Mouse (Mus musculus): ENCODE measurements around the gene Arhgef10l. TPM values are rescaled to one million over a fixed set of nuclear protein-coding genes. Genes with fewer than 3 reads are reported as not detected.
"Not testable (repeated sequence)": the region's sequence is repeated elsewhere in the genome, so short reads cannot be mapped to it uniquely, and the experiment has no call there.

The Arhgef10l gene
- polyA plus RNA-seq, 1 experiment = 34.7 TPM

DNA sequence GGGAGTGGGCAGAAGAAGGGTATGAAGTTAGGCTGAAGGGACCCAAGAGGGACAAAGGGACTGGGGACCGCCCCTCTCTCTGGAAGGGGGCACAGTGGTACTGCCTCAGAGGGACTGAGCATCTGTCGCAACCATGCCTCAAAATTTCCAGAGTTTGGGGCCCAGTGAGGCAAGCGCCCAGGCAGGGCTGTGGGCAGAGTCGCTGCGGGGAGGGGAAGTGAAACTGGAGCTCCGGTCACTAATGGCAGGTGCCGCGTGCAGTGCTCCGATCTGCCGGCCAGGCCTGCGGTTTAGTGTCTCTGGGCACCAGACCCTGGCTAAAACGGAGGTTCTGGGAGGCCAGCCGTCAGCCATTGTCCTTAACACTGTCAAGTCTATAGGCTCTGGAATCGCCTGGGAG lies 99.0 kb downstream of the Arhgef10l start:
- H3K79me2 ChIP-seq (ENCODE audit: control insufficient read depth, insufficient read depth) = no peaks in the 10 kb centered on the region
- no peak overlapping the region for H3K4me3 ChIP-seq
- no peak for TF ChIP-seq SRF (IDR thresholded peaks at IDR 0.05; ENCODE audit: control insufficient read depth, insufficient read length, low read depth)
- TF ChIP-seq E2F4 (IDR thresholded peaks at IDR 0.05; ENCODE audit: insufficient read depth) = no peak
- TF ChIP-seq POLR2AphosphoS2 (IDR thresholded peaks at IDR 0.05; ENCODE audit: insufficient read length, low read depth) = no peak
- TF ChIP-seq MYOG (IDR thresholded peaks at IDR 0.05; ENCODE audit: control insufficient read depth in 1 of 3, insufficient read depth in 1 of 3, insufficient read length in 2 of 3, low read depth in 2 of 3) = no peak
- no peak for TF ChIP-seq REST (IDR thresholded peaks at IDR 0.05; ENCODE audit: insufficient read depth, insufficient read length)
- no peak for TF ChIP-seq POLR2A (IDR thresholded peaks at IDR 0.05; ENCODE audit: insufficient read length, low read depth)
- no peak for TF ChIP-seq TCF3 (IDR thresholded peaks at IDR 0.05; ENCODE audit: insufficient read length, low read depth)
- TF ChIP-seq USF1 (IDR thresholded peaks at IDR 0.05; ENCODE audit: low read depth) = no peak
- peaks cover 21% of the 10 kb centered on the region for H3K36me3 ChIP-seq (ENCODE audit: control insufficient read depth, insufficient read depth)
- no peaks in the 10 kb centered on the region for H3K27me3 ChIP-seq (ENCODE audit: control insufficient read depth, insufficient read depth, insufficient read length)
- H3ac ChIP-seq (ENCODE audit: control insufficient read depth, insufficient read length) = no peak overlapping the region
- no peak overlapping the region for H3K4me2 ChIP-seq (ENCODE audit: low read depth)

DNA sequence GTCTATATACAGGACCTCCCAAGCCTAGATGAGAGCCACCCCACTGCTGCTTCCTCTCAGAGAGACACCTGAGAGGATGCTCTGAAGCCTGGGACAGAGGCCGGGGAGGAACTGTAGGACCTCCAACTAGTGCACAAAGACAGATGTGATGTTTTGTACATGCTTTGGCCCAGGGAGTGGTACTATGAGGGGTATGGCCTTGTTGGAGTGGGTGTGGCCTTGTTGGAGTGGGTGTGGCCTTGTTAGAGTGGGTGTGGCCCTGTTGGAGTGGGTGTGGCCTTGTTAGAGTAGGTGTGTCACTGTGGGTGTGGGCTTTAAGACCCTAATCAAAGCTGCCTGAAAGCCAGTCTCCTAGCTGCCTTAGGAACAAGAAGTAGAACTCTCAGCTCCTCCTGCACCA lies 101.4 kb downstream of the Arhgef10l start:
- H3K27me3 ChIP-seq (ENCODE audit: control insufficient read depth, insufficient read depth, insufficient read length); H3K4me2 ChIP-seq (ENCODE audit: low read depth); H3K79me2 ChIP-seq (ENCODE audit: control insufficient read depth, insufficient read depth); H3ac ChIP-seq (ENCODE audit: control insufficient read depth, insufficient read length); H3K4me3 ChIP-seq: not testable (repeated sequence)
- peaks cover 27% of the 10 kb centered on the region for H3K36me3 ChIP-seq (ENCODE audit: control insufficient read depth, insufficient read depth)

DNA sequence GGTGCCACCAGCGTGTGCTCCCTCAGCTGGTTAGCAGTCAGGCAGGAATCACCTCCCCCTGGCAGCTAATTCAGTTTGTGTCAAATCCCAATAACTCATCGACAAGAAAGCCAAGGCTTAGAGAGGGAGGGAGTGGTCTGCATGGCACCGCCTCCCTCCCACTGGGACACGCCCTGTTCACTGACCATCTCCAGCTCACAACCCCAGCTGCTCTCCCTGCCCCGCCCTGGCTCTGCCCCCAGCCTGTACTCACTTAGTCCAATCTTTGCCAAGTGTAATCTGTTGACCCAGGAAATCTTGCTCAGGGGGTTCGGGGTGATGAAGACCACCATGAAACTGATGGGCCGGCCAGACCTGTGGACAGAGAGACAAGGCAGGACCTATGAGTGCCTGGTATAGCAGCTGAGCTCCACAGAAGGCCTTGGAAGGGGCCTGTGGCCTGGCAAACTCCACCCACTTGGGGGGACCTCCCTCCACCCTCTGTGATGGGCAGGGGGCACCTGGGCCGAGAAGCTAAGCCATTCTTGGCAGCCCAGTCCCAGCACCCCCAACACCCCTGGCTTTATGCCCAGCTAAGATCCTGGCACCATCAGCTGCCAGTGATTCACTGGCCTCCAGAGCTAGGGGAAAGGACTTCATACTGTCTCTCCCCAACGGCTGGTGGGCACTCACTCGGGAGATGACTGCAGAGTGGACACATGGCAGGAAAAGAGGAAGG lies 103.2 kb downstream of the Arhgef10l start:
- TF ChIP-seq POLR2AphosphoS2 (IDR thresholded peaks at IDR 0.05; ENCODE audit: insufficient read length, low read depth) = peak; percentile 28
- TF ChIP-seq MYOD1 (IDR thresholded peaks at IDR 0.05; ENCODE audit: control insufficient read depth in 1 of 3, insufficient read length in 2 of 3, low read depth in 2 of 3) = peak in 2 of 3 experiments; percentile 20 to 90
- no peak for TF ChIP-seq USF1 (IDR thresholded peaks at IDR 0.05; ENCODE audit: low read depth)
- TF ChIP-seq TCF12 (IDR thresholded peaks at IDR 0.05; ENCODE audit: insufficient read depth, poor library complexity, severe bottlenecking) = no peak
- peak in 2 of 3 experiments; percentile 64 to 87 for TF ChIP-seq MYOG (IDR thresholded peaks at IDR 0.05; ENCODE audit: control insufficient read depth in 1 of 3, insufficient read depth in 1 of 3, insufficient read length in 2 of 3, low read depth in 2 of 3)
- Histone ChIP-seq H3K4me3 (no peak overlapping the region), H3K36me3 (ENCODE audit: control insufficient read depth, insufficient read depth) (peaks cover 24% of the 10 kb centered on the region), H3K27me3 (ENCODE audit: control insufficient read depth, insufficient read depth, insufficient read length) (no peaks in the 10 kb centered on the region), H3K79me2 (ENCODE audit: control insufficient read depth, insufficient read depth) (no peaks in the 10 kb centered on the region), H3ac (ENCODE audit: control insufficient read depth, insufficient read length) (no peak overlapping the region), H3K4me2 (ENCODE audit: low read depth) (peak overlapping the region; percentile 34)

DNA sequence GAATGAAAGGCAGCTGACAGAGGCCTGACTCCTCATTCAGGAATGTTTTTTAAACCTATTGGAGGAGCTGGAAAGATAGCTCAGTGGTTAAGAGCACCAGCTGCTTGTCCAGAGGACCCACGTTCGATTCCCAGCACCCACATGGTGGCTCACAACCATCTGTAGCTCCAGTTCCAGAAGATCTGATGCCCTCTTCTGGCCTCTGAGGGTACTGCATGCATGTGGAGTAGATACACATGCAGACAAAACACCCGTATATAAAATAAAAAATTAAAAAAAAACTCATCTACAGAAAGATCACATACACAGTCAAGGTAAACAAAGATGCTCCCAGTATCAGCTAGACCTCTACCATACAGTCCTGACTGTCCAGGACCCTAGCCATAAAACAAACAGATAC lies 104.1 kb downstream of the Arhgef10l start:
- H3K79me2 ChIP-seq (ENCODE audit: control insufficient read depth, insufficient read depth) = no peaks in the 10 kb centered on the region
- TF ChIP-seq CEBPB (IDR thresholded peaks at IDR 0.05; ENCODE audit: insufficient read depth, poor library complexity, severe bottlenecking) (no peak), E2F4 (IDR thresholded peaks at IDR 0.05; ENCODE audit: insufficient read depth) (no peak), MYOD1 (IDR thresholded peaks at IDR 0.05; ENCODE audit: control insufficient read depth in 1 of 3, insufficient read length in 2 of 3, low read depth in 2 of 3) (no peak), SRF (IDR thresholded peaks at IDR 0.05; ENCODE audit: control insufficient read depth, insufficient read length, low read depth) (no peak), POLR2A (IDR thresholded peaks at IDR 0.05; ENCODE audit: insufficient read length, low read depth) (no peak), POLR2AphosphoS2 (IDR thresholded peaks at IDR 0.05; ENCODE audit: insufficient read length, low read depth) (no peak), TCF3 (IDR thresholded peaks at IDR 0.05; ENCODE audit: insufficient read length, low read depth) (no peak), REST (IDR thresholded peaks at IDR 0.05; ENCODE audit: insufficient read depth, insufficient read length) (no peak), USF1 (IDR thresholded peaks at IDR 0.05; ENCODE audit: low read depth) (no peak), TCF12 (IDR thresholded peaks at IDR 0.05; ENCODE audit: insufficient read depth, poor library complexity, severe bottlenecking) (no peak), MAX (IDR thresholded peaks at IDR 0.05; ENCODE audit: low read depth) (no peak)
- H3K36me3 ChIP-seq (ENCODE audit: control insufficient read depth, insufficient read depth) = peaks cover 24% of the 10 kb centered on the region

DNA sequence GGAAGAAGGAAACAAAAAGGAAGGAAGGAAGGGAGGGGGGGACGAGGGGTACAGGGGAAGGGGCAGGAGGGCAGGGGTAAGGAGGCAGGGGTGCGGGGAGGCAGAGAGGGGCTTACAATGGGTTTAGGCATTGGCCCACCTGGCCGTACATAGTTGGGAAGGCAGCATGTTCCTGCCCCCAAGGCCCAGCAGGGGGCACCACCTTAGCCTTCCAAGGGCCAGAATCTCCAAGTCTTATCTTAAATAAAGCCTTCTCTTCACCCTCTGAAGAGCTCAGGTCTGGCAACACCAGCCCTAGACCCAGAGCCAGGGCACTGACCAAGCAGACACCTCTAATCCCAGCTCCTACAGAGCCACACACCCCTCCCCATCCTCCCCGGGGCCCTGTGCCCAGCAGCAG lies 106.0 kb downstream of the Arhgef10l start:
- Histone ChIP-seq H3K79me2 (ENCODE audit: control insufficient read depth, insufficient read depth) (no peaks in the 10 kb centered on the region), H3K4me2 (ENCODE audit: low read depth) (no peak overlapping the region), H3K4me3 (no peak overlapping the region), H3K36me3 (ENCODE audit: control insufficient read depth, insufficient read depth) (peaks cover 18% of the 10 kb centered on the region), H3ac (ENCODE audit: control insufficient read depth, insufficient read length) (no peak overlapping the region), H3K27me3 (ENCODE audit: control insufficient read depth, insufficient read depth, insufficient read length) (no peaks in the 10 kb centered on the region)
- no peak for TF ChIP-seq REST (IDR thresholded peaks at IDR 0.05; ENCODE audit: insufficient read depth, insufficient read length)
- no peak for TF ChIP-seq USF1 (IDR thresholded peaks at IDR 0.05; ENCODE audit: low read depth)
- TF ChIP-seq MYOD1 (IDR thresholded peaks at IDR 0.05; ENCODE audit: control insufficient read depth in 1 of 3, insufficient read length in 2 of 3, low read depth in 2 of 3) = no peak
- no peak for TF ChIP-seq CEBPB (IDR thresholded peaks at IDR 0.05; ENCODE audit: insufficient read depth, poor library complexity, severe bottlenecking)
- no peak for TF ChIP-seq POLR2AphosphoS2 (IDR thresholded peaks at IDR 0.05; ENCODE audit: insufficient read length, low read depth)
- no peak for TF ChIP-seq SRF (IDR thresholded peaks at IDR 0.05; ENCODE audit: control insufficient read depth, insufficient read length, low read depth)
- TF ChIP-seq TCF3 (IDR thresholded peaks at IDR 0.05; ENCODE audit: insufficient read length, low read depth) = no peak
- no peak for TF ChIP-seq E2F4 (IDR thresholded peaks at IDR 0.05; ENCODE audit: insufficient read depth)
- no peak for TF ChIP-seq MYOG (IDR thresholded peaks at IDR 0.05; ENCODE audit: control insufficient read depth in 1 of 3, insufficient read depth in 1 of 3, insufficient read length in 2 of 3, low read depth in 2 of 3)
- no peak for TF ChIP-seq MAX (IDR thresholded peaks at IDR 0.05; ENCODE audit: low read depth)
- no peak for TF ChIP-seq POLR2A (IDR thresholded peaks at IDR 0.05; ENCODE audit: insufficient read length, low read depth)
- no peak for TF ChIP-seq TCF12 (IDR thresholded peaks at IDR 0.05; ENCODE audit: insufficient read depth, poor library complexity, severe bottlenecking)

More for the DNA sequence above, 104.1 kb downstream of the Arhgef10l start:
- no peak overlapping the region for H3ac ChIP-seq (ENCODE audit: control insufficient read depth, insufficient read length)
- no peaks in the 10 kb centered on the region for H3K27me3 ChIP-seq (ENCODE audit: control insufficient read depth, insufficient read depth, insufficient read length)
- no peak overlapping the region for H3K4me2 ChIP-seq (ENCODE audit: low read depth)
- no peak overlapping the region for H3K4me3 ChIP-seq
